8 mouse cellular contexts compared by ENCODE assay signal in genomic region chr2:75470688-75471054, GRCm38 (mm10).
DNase-seq lines count a peak whose midpoint lies in the region; ATAC-seq and TF ChIP-seq lines count a peak whose summit lies in the region.

No protein-coding gene starts in this region.

- H3K27me3 ChIP-seq in neural tube, embryonic 11.5 days (ENCODE audit: control insufficient read depth, insufficient read depth, low read length), result no peaks in the 10 kb centered on the region
- H3K27me3 ChIP-seq in limb, embryonic 13.5 days, result peaks cover 40% of the 10 kb centered on the region

- no peak for TF ChIP-seq CTCF in gastrocnemius, adult 2 months (IDR thresholded peaks at IDR 0.05)
- TF ChIP-seq CTCF in olfactory bulb, adult 2 months (IDR thresholded peaks at IDR 0.05; ENCODE audit: insufficient read depth, low read depth, low read length), result no peak

- 55% methylated on average over 9 of the region's 9 CpGs for WGBS in neural tube, embryonic 11.5 days
- WGBS in limb, embryonic 13.5 days, result 51% methylated on average over 9 of the region's 9 CpGs
- WGBS in olfactory bulb, adult 2 months, result 49% methylated on average over 9 of the region's 9 CpGs

- no peak for TF ChIP-seq POLR2A in olfactory bulb, adult 2 months (IDR thresholded peaks at IDR 0.05; ENCODE audit: insufficient read depth, low read depth, low read length)

- H3K4me2 ChIP-seq in neural tube, embryonic 11.5 days (ENCODE audit: low read depth), result no peak overlapping the region
- H3K4me2 ChIP-seq in limb, embryonic 13.5 days (replicated peaks), result no peak overlapping the region

- H3K36me3 ChIP-seq in neural tube, embryonic 11.5 days (ENCODE audit: control insufficient read depth, insufficient read depth, low read length), result no peaks in the 10 kb centered on the region
- H3K36me3 ChIP-seq in limb, embryonic 13.5 days, result no peaks in the 10 kb centered on the region

- 0 out of 2 replicates have a peak overlapping the region, but pooled peaks have one; percentile 36 for H3K4me3 ChIP-seq in gastrocnemius, adult 2 months
- H3K4me3 ChIP-seq in neural tube, embryonic 11.5 days (ENCODE audit: low read depth, low read length), result no peak overlapping the region
- H3K4me3 ChIP-seq in limb, embryonic 13.5 days, result no peak overlapping the region
- H3K4me3 ChIP-seq in olfactory bulb, adult 2 months (ENCODE audit: insufficient read depth, low read depth, low read length), result peak overlapping the region; percentile 19

- peaks cover 3% of the 10 kb centered on the region; the same call in 1 of the 2 replicates for H3K4me1 ChIP-seq in neural tube, embryonic 11.5 days (ENCODE audit: control insufficient read depth, insufficient read depth, low read length)
- H3K4me1 ChIP-seq in limb, embryonic 13.5 days, result peaks cover 18% of the 10 kb centered on the region
- H3K4me1 ChIP-seq in olfactory bulb, adult 2 months (ENCODE audit: control insufficient read depth, insufficient read depth, low read length), result peaks cover 8% of the 10 kb centered on the region

- H3K9me3 ChIP-seq in neural tube, embryonic 11.5 days (ENCODE audit: control insufficient read depth, low read length), result no peaks in the 10 kb centered on the region
- H3K9me3 ChIP-seq in limb, embryonic 13.5 days, result no peaks in the 10 kb centered on the region

- no peak for DNase-seq in gastrocnemius, adult 2 months
- no peak for DNase-seq in gastrocnemius, postnatal 4 days (ENCODE audit: low spot score in 2 of 2)
- no peak for DNase-seq in neural tube, embryonic 11.5 days (ENCODE audit: low spot score)
- DNase-seq in neural tube, embryonic 10.5 days (ENCODE audit: extremely low spot score, low spot score), result no peak
- DNase-seq in layer of hippocampus, adult 9-11 months, result no peak

- peak overlapping the region; percentile 35 for H3K27ac ChIP-seq in gastrocnemius, adult 2 months
- H3K27ac ChIP-seq in neural tube, embryonic 11.5 days (ENCODE audit: low read depth, low read length), result peak overlapping the region; percentile 57; the same call in 1 of the 2 replicates
- H3K27ac ChIP-seq in limb, embryonic 13.5 days, result 0 out of 2 replicates have a peak overlapping the region, but pooled peaks have one; percentile 22
- H3K27ac ChIP-seq in olfactory bulb, adult 2 months (ENCODE audit: insufficient read depth, low read depth, low read length), result 0 out of 2 replicates have a peak overlapping the region, but pooled peaks have one; percentile 3

- intact Hi-C loops in gastrocnemius, adult 2 months (cut with DNase I), result loop anchor here (10.0 kb wide), 1 partner anchor 114 kb away; no protein-coding TSS in a partner anchor

- peak; percentile 27; the same call in 1 of the 2 replicates for ATAC-seq in neural tube, embryonic 11.5 days (ENCODE audit: insufficient read depth, low FRiP score, low TSS enrichment)
- ATAC-seq in limb, embryonic 13.5 days (ENCODE audit: low FRiP score, low read depth), result no peak
- no peak for ATAC-seq in monocyte, adult 5-6 weeks (replicated peaks; ENCODE audit: insufficient number of reproducible peaks, low FRiP score, low TSS enrichment, poor library complexity, severe bottlenecking)

- peak overlapping the region; percentile 32 for H3K9ac ChIP-seq in neural tube, embryonic 11.5 days (ENCODE audit: low read length)
- H3K9ac ChIP-seq in limb, embryonic 13.5 days, result no peak overlapping the region

Comparison
In these comparisons a context has a peak if more than half of its experiments do, and no peak if none do; other contexts are left out.
1. H3K27ac ChIP-seq: peak in every context shown above with its lines; median percentile 57 in neural tube, embryonic 11.5 days; 35 in gastrocnemius, adult 2 months; 22 in limb, embryonic 13.5 days; 3 in olfactory bulb, adult 2 months.
2. H3K4me3 ChIP-seq: peak in gastrocnemius, adult 2 months (single experiment) and olfactory bulb, adult 2 months (single experiment); none in neural tube, embryonic 11.5 days (single experiment) and limb, embryonic 13.5 days (single experiment).